Mouse (Mus musculus): ENCODE results near the gene Gdpd4.

- TF ChIP-seq ZC3H11A (IDR thresholded peaks at IDR 0.05; ENCODE audit: low read depth, low read length), result no peak
- no peak for TF ChIP-seq GABPA (IDR thresholded peaks at IDR 0.05; ENCODE audit: insufficient replicate concordance, low read depth, low read length)
- TF ChIP-seq ZKSCAN1 (IDR thresholded peaks at IDR 0.05; ENCODE audit: borderline replicate concordance, low read depth, low read length), result no peak
- no peak for TF ChIP-seq MYC (IDR thresholded peaks at IDR 0.05; ENCODE audit: low read depth, low read length)
- no peak for TF ChIP-seq POLR2A (IDR thresholded peaks at IDR 0.05; ENCODE audit: low read depth, low read length)
Observed at GRCm38 (mm10) chr7:98054461-98054860, 134.7 kb downstream of the Gdpd4 start.

Data from CH12.LX (cell line).